Mouse (Mus musculus): ENCODE data around the gene Nos1ap. TPM values are rescaled to one million over a fixed set of nuclear protein-coding genes. Genes with fewer than 3 reads are reported as not detected.

Nos1ap gene
- polyA plus RNA-seq, 1 experiment from 2014 or later = 19.1 TPM

DNA sequence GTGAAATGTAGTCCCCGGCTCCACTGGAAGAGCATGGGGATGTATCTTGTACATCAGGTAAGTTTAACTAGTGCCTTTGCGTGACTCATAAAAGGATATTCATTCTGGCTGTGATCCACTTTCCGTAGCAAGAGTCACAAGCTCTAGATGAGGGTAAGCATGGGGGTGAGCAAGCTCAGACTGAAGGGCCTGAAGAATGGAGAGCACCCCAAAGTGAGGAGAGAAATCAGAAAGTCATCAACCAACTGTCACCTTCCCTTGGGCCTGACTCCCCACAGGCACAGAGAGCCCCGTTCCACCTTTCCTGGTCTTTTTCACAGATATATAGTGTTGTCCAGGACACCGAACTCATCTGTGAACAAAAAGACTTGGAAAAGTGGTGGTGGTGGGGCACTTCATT is 213.9 kb downstream of the Nos1ap start:
- ATAC-seq (ENCODE audit: low read depth) = no peak
- no peaks in the 10 kb centered on the region for H3K36me3 ChIP-seq (ENCODE audit: control insufficient read depth, insufficient read depth, low read length)
- 89% methylated on average over 5 of the region's 5 CpGs for WGBS
- no peaks in the 10 kb centered on the region for H3K4me1 ChIP-seq (ENCODE audit: control insufficient read depth, insufficient read depth, low read length)
- no peak overlapping the region for H3K4me3 ChIP-seq (ENCODE audit: low read depth, low read length)
- H3K27me3 ChIP-seq (ENCODE audit: control insufficient read depth, insufficient read depth, low read length) = no peaks in the 10 kb centered on the region
- H3K9ac ChIP-seq (replicated peaks; ENCODE audit: low read depth, low read length) = no peak overlapping the region
- no peak overlapping the region for H3K4me2 ChIP-seq (ENCODE audit: low read depth, low read length)
- H3K9me3 ChIP-seq (ENCODE audit: control insufficient read depth, low read length) = no peaks in the 10 kb centered on the region
- no peak overlapping the region for H3K27ac ChIP-seq (ENCODE audit: low read depth, low read length)

DNA sequence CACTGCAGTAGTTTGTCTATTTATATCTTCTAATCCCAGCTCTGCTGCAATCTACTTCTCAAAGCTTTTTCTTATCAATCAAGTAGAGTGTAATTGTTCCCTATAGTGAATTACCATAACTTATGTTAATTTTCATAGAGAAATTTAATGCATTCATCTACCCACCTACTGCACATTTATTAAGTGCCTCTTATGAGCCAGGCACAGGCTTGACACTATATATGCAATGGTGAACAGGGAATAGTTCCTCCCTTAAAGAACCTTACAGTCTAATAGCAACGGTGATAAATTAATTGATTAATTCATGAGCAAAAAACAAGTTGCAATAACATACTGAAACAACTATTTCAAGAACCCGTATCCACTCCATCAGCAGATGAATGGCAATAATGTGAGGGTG is 215.9 kb downstream of the Nos1ap start:
- Histone ChIP-seq H3K9ac (replicated peaks; ENCODE audit: low read depth, low read length) (no peak overlapping the region), H3K27me3 (ENCODE audit: control insufficient read depth, insufficient read depth, low read length) (no peaks in the 10 kb centered on the region), H3K9me3 (ENCODE audit: control insufficient read depth, low read length) (no peaks in the 10 kb centered on the region), H3K4me1 (ENCODE audit: control insufficient read depth, insufficient read depth, low read length) (no peaks in the 10 kb centered on the region), H3K27ac (ENCODE audit: low read depth, low read length) (no peak overlapping the region), H3K4me3 (ENCODE audit: low read depth, low read length) (no peak overlapping the region), H3K36me3 (ENCODE audit: control insufficient read depth, insufficient read depth, low read length) (no peaks in the 10 kb centered on the region), H3K4me2 (ENCODE audit: low read depth, low read length) (no peak overlapping the region)
- 69% methylated on average over 2 of the region's 2 CpGs for WGBS
- no peak for ATAC-seq (ENCODE audit: low read depth)

- no peak overlapping the region for H3K27ac ChIP-seq (ENCODE audit: low read depth, low read length)
- H3K4me2 ChIP-seq (ENCODE audit: low read depth, low read length) = no peak overlapping the region
- ATAC-seq (ENCODE audit: low read depth) = no peak
- H3K27me3 ChIP-seq (ENCODE audit: control insufficient read depth, insufficient read depth, low read length) = no peaks in the 10 kb centered on the region
- WGBS = 89% methylated on average over 4 of the region's 4 CpGs
- no peaks in the 10 kb centered on the region for H3K36me3 ChIP-seq (ENCODE audit: control insufficient read depth, insufficient read depth, low read length)
- no peak overlapping the region for H3K4me3 ChIP-seq (ENCODE audit: low read depth, low read length)
- no peak overlapping the region for H3K9ac ChIP-seq (replicated peaks; ENCODE audit: low read depth, low read length)
- H3K9me3 ChIP-seq (ENCODE audit: control insufficient read depth, low read length) = no peaks in the 10 kb centered on the region
- 0 out of 2 replicates have a peak, but pooled peaks cover 7% of the 10 kb centered on the region for H3K4me1 ChIP-seq (ENCODE audit: control insufficient read depth, insufficient read depth, low read length)
Observed at GRCm38 (mm10) chr1:170371191-170371792, 218.4 kb downstream of the Nos1ap start.

GRCm38 (mm10) chr1:170368864-170369263 is 220.8 kb downstream of the Nos1ap start:
- Histone ChIP-seq H3K27ac (ENCODE audit: low read depth, low read length) (no peak overlapping the region), H3K36me3 (ENCODE audit: control insufficient read depth, insufficient read depth, low read length) (no peaks in the 10 kb centered on the region), H3K9ac (replicated peaks; ENCODE audit: low read depth, low read length) (no peak overlapping the region), H3K4me3 (ENCODE audit: low read depth, low read length) (no peak overlapping the region), H3K27me3 (ENCODE audit: control insufficient read depth, insufficient read depth, low read length) (no peaks in the 10 kb centered on the region), H3K9me3 (ENCODE audit: control insufficient read depth, low read length) (no peaks in the 10 kb centered on the region), H3K4me2 (ENCODE audit: low read depth, low read length) (no peak overlapping the region), H3K4me1 (ENCODE audit: control insufficient read depth, insufficient read depth, low read length) (0 out of 2 replicates have a peak, but pooled peaks cover 7% of the 10 kb centered on the region)
- 91% methylated on average over 7 of the region's 7 CpGs for WGBS
- no peak for ATAC-seq (ENCODE audit: low read depth)

DNA sequence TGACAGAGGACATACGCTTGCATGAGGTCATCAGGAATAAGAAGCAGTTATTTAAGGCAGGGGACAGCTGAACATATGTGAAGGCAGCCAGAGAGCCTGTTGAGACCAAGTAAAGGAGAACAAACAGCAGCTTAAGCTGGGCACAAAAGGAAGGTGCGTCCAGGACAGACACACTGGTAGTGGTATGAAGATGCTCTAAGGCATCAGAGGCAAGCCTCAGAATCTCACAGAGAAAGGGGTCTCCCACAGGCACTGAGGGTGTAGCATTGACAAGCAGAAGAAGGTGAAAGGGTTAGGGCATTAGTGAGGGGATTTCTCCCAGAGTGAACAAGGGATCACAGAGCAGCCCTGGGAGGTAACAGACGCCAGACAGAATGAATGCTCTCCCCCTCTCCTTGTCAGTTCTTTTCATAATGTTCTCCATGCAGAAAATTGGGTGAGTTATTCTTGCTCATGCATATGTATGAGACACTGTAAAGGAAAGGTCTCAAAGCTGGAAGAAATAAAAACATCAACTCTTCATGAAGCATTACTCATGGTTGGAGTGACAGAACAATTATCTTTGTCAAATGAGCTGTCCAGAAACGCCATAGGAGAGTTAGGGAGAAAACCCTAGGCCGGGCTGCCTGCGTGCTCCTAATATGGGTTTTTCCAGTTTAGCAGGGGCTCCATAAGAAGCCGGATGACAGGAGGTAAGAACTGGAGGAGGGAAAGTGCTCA is 222.5 kb downstream of the Nos1ap start:
- ATAC-seq (ENCODE audit: low read depth) = peak; percentile 73; the same call in 1 of the 2 replicates
- Histone ChIP-seq H3K27me3 (ENCODE audit: control insufficient read depth, insufficient read depth, low read length) (no peaks in the 10 kb centered on the region), H3K36me3 (ENCODE audit: control insufficient read depth, insufficient read depth, low read length) (no peaks in the 10 kb centered on the region), H3K4me3 (ENCODE audit: low read depth, low read length) (no peak overlapping the region), H3K9ac (replicated peaks; ENCODE audit: low read depth, low read length) (no peak overlapping the region), H3K9me3 (ENCODE audit: control insufficient read depth, low read length) (no peaks in the 10 kb centered on the region), H3K27ac (ENCODE audit: low read depth, low read length) (no peak overlapping the region), H3K4me1 (ENCODE audit: control insufficient read depth, insufficient read depth, low read length) (0 out of 2 replicates have a peak, but pooled peaks cover 7% of the 10 kb centered on the region), H3K4me2 (ENCODE audit: low read depth, low read length) (no peak overlapping the region)
- WGBS = 19% methylated on average over 7 of the region's 7 CpGs

DNA sequence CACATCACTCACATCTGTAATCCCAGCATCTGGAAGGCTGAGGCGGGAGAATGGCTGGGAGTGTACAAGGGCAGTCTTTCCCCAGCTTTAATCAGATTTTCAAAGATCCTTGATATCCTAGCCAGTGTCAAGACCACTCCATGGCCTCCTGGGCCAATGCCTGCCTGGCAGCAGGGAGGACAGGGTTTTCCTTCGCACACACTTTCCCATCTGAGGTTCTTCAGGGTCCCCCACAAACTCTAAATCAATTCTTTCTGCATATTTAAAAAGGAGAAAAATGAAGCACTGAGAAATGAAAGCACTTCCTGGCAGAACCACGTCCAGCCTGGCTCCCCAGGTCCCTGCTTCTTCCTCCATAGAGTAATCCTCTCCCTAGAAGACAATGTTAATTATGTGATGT is 225.9 kb downstream of the Nos1ap start:
- Histone ChIP-seq H3K36me3 (ENCODE audit: control insufficient read depth, insufficient read depth, low read length) (no peaks in the 10 kb centered on the region), H3K9ac (replicated peaks; ENCODE audit: low read depth, low read length) (no peak overlapping the region), H3K4me2 (ENCODE audit: low read depth, low read length) (no peak overlapping the region), H3K9me3 (ENCODE audit: control insufficient read depth, low read length) (no peaks in the 10 kb centered on the region), H3K27ac (ENCODE audit: low read depth, low read length) (no peak overlapping the region), H3K27me3 (ENCODE audit: control insufficient read depth, insufficient read depth, low read length) (no peaks in the 10 kb centered on the region), H3K4me1 (ENCODE audit: control insufficient read depth, insufficient read depth, low read length) (0 out of 2 replicates have a peak, but pooled peaks cover 7% of the 10 kb centered on the region), H3K4me3 (ENCODE audit: low read depth, low read length) (no peak overlapping the region)
- no peak for ATAC-seq (ENCODE audit: low read depth)
- 83% methylated on average over 3 of the region's 3 CpGs for WGBS

DNA sequence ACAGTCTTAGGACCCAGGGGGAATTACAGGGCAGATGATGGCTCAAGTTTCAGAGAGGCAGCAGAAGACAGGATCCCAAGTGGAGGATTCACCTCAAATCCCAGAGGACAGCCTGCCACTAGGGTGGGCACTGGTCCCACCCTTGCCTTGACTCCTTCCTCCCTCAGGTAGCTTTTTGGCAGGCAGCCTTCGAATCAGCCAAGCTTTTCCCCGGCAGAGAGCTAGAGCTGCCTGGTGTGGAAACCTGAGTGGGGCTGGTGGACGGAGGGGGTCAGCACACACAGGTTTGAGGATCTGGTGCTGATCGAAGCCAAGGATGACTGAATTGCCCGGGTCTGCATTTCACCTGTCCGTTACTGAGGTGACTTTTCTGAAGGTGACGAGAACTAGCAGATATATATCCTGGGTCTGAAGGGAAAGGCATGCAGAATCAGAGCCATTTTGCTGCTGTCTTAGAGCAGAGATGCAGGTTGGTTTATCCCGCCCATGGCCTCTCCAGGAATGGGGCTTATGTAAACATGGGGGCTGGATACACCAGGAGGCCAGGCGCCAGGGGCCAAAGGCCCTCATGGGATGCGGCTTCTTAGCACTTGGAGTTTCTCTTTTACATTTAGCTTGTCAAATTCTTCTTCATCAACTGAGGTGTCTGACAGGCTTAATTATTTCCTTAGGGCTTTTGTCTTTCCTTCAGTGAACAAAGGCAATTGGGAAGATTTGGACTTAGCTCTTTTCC is 229.3 kb downstream of the Nos1ap start:
- no peak overlapping the region for H3K9ac ChIP-seq (replicated peaks; ENCODE audit: low read depth, low read length)
- WGBS = 79% methylated on average over 10 of the region's 10 CpGs
- no peak overlapping the region for H3K27ac ChIP-seq (ENCODE audit: low read depth, low read length)
- H3K27me3 ChIP-seq (ENCODE audit: control insufficient read depth, insufficient read depth, low read length) = no peaks in the 10 kb centered on the region
- H3K4me1 ChIP-seq (ENCODE audit: control insufficient read depth, insufficient read depth, low read length) = no peaks in the 10 kb centered on the region
- no peaks in the 10 kb centered on the region for H3K9me3 ChIP-seq (ENCODE audit: control insufficient read depth, low read length)
- ATAC-seq (ENCODE audit: low read depth) = no peak
- H3K36me3 ChIP-seq (ENCODE audit: control insufficient read depth, insufficient read depth, low read length) = no peaks in the 10 kb centered on the region
- H3K4me2 ChIP-seq (ENCODE audit: low read depth, low read length) = no peak overlapping the region
- no peak overlapping the region for H3K4me3 ChIP-seq (ENCODE audit: low read depth, low read length)

DNA sequence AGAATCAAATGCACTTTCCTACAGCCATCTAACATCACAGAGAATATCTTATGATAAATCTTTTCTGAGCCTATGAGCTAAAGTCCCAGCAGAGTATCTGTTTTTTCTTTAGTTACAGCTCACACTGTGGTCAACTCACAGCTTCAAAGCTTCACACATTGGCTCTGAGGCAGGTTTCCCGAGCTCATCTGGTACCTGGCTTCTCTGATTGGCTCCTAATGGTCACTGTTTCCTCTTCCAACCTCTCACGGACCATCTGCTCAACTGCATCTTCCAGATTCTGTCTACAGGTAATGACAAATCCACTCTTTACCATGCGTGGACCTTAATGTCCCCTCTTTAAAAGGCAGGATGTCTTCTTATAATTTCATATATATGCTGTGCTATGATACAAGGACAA is 236.3 kb downstream of the Nos1ap start:
- H3K27me3 ChIP-seq (ENCODE audit: control insufficient read depth, insufficient read depth, low read length) = no peaks in the 10 kb centered on the region
- no peak overlapping the region for H3K4me2 ChIP-seq (ENCODE audit: low read depth, low read length)
- no peak overlapping the region for H3K4me3 ChIP-seq (ENCODE audit: low read depth, low read length)
- no peak overlapping the region for H3K27ac ChIP-seq (ENCODE audit: low read depth, low read length)
- ATAC-seq (ENCODE audit: low read depth) = no peak
- no peak overlapping the region for H3K9ac ChIP-seq (replicated peaks; ENCODE audit: low read depth, low read length)
- H3K4me1 ChIP-seq (ENCODE audit: control insufficient read depth, insufficient read depth, low read length) = no peaks in the 10 kb centered on the region
- H3K9me3 ChIP-seq (ENCODE audit: control insufficient read depth, low read length) = no peaks in the 10 kb centered on the region
- 70% methylated on average over 3 of the region's 3 CpGs for WGBS
- no peaks in the 10 kb centered on the region for H3K36me3 ChIP-seq (ENCODE audit: control insufficient read depth, insufficient read depth, low read length)

DNA sequence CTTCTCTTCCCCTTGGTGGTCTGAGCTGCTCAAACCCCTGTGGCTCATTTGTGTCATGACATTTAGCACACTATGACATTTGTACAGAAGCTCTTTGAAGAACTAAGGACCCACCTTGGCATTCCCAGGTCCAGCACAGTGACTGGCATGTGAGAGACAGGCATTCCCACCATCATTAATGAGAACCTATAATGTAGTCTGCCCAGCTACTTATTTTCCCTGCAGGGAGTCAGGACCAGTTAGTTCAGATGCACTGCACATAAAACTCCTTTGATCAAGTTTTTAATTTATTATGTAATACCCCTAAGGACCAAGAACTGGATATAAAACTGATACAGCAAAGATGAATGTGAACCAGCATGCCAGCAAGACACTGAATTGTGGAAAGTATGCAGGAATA is 238.6 kb downstream of the Nos1ap start:
- Histone ChIP-seq H3K27me3 (ENCODE audit: control insufficient read depth, insufficient read depth, low read length) (no peaks in the 10 kb centered on the region), H3K9me3 (ENCODE audit: control insufficient read depth, low read length) (no peaks in the 10 kb centered on the region), H3K4me2 (ENCODE audit: low read depth, low read length) (no peak overlapping the region), H3K36me3 (ENCODE audit: control insufficient read depth, insufficient read depth, low read length) (no peaks in the 10 kb centered on the region), H3K4me3 (ENCODE audit: low read depth, low read length) (no peak overlapping the region), H3K27ac (ENCODE audit: low read depth, low read length) (no peak overlapping the region), H3K9ac (replicated peaks; ENCODE audit: low read depth, low read length) (no peak overlapping the region), H3K4me1 (ENCODE audit: control insufficient read depth, insufficient read depth, low read length) (no peaks in the 10 kb centered on the region)
- ATAC-seq (ENCODE audit: low read depth) = no peak
